Mouse (Mus musculus) midbrain, embryonic 13.5 days (tissue): ENCODE data around the gene Elovl7. TPM values are rescaled to one million over a fixed set of nuclear protein-coding genes. Genes with fewer than 3 reads are reported as not detected.

Experiments
- ATAC-seq: fragments of 200-750 bp; cut with Nextera tagmentation; 2 replicates; pipeline ENCODE4 v1.8.0; 2017; ENCODE audit warnings: mild to moderate bottlenecking, moderate TSS enrichment, moderate library complexity
- H3K27ac ChIP-seq: fragments of 300-500 bp; sonication (generic); 2 replicates; pipeline ENCODE4 v1.5.1; 2015; ENCODE audit warnings: inconsistent platforms, mild to moderate bottlenecking, moderate library complexity
- H3K27me3 ChIP-seq: fragments of 300-500 bp; sonication (generic); 2 replicates; pipeline ENCODE4 v1.6.1; 2015; ENCODE audit warnings: mild to moderate bottlenecking, inconsistent platforms
- H3K36me3 ChIP-seq: fragments of 300-500 bp; sonication (generic); 2 replicates; pipeline ENCODE4 v1.6.1; 2015; ENCODE audit warnings: mild to moderate bottlenecking, inconsistent platforms
- H3K4me1 ChIP-seq: fragments of 300-500 bp; sonication (generic); replicated peaks from 2 replicates; pipeline ENCODE4 v1.6.1; 2015; ENCODE audit warnings: inconsistent platforms
- H3K4me2 ChIP-seq: fragments of 300-500 bp; sonication (generic); replicated peaks from 2 replicates; pipeline ENCODE4 v1.6.1; 2015; ENCODE audit warnings: moderate library complexity, mild to moderate bottlenecking, inconsistent platforms
- H3K4me3 ChIP-seq: fragments of 300-500 bp; sonication (generic); replicated peaks from 2 replicates; pipeline ENCODE4 v1.5.1; 2015; ENCODE audit warnings: mild to moderate bottlenecking, inconsistent platforms
- H3K9ac ChIP-seq: fragments of 300-500 bp; sonication (generic); replicated peaks from 2 replicates; pipeline ENCODE4 v1.6.1; 2015; ENCODE audit warnings: mild to moderate bottlenecking, inconsistent platforms
- H3K9me3 ChIP-seq: fragments of 300-500 bp; sonication (generic); 2 replicates; pipeline ENCODE4 v1.6.1; 2016; ENCODE audit warnings: mild to moderate bottlenecking, inconsistent platforms
- WGBS: fragments of 180-500 bp; shearing (Covaris S2); methylation state at CpG from one replicate; pipeline ENCODE4 v1.1.7; 2015; 5-methylcytosine and 5-hydroxymethylcytosine counted together
- polyA plus RNA-seq: library from polyadenylated mRNA; unstranded; fragments of >200 nt; fragmentation: Nextera tagmentation; extraction: Ambion mirVana; gene quantifications from 2 replicates; pipeline ENCODE4 v1.2.1, GENCODE M21; 2015

Elovl7 gene
- 0.74 and 0.99 TPM in 2 replicates for polyA plus RNA-seq

DNA sequence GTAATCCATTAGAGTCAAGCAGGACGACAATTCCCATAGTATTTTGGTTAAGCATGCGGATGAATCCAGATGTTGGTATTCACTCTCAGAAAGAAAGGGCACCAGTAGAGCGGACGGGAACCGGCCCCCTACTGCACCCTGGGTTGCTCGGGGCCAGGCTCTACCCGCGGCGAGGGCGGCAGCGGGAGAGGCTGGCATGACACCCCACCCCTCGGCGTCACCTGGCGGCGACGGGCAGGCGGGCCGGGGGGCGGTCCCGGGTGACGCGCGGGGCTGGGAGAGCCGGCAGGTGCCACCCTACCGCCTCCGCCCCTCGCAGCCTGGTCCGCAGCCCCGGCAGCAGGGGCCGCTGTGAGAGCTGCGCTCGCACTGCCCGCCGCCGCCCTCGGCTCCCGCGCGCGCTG, at the start of gene Elovl7:
Elovl7 (plus strand) TSS at position 324 of the 404 bp plus-strand sequence.
- Histone ChIP-seq H3K36me3 (no peaks in the 10 kb centered on the region), H3K4me2 (peak within 1 kb of the TSS; percentile 99), H3K9ac (peak within 1 kb of the TSS; percentile 78), H3K27me3 (peaks cover 52% of the 10 kb centered on the region), H3K4me3 (peak within 1 kb of the TSS; percentile 81), H3K27ac (no peak within 1 kb of the TSS), H3K9me3 (no peaks in the 10 kb centered on the region), H3K4me1 (peaks cover 17% of the 10 kb centered on the region)
- peak; percentile 95 for ATAC-seq
- under 1% methylated on average over 37 of the region's 40 CpGs for WGBS

DNA sequence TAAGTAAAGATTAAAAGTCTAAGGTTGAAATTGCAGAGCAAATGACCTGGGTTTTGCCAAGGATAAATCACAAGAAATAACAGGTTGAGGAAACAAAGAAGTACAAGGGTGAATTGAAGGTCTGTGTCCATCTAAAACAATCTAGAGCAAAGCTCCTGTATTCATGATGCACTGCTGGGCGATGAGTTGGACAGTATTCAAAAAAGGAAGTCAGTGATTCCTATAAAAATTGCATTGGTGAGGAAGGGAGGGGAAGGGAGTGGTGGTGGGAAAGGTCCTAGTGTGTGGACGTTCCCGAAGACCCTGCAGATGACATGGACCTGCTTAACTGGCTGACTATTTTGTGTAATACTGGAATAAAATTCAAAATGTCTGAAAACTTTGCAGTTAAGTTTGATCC, 49.6 kb upstream of the Elovl7 start:
- Histone ChIP-seq H3K9me3 (no peaks in the 10 kb centered on the region), H3K9ac (no peak overlapping the region), H3K4me3 (no peak overlapping the region), H3K4me2 (no peak overlapping the region), H3K4me1 (peaks cover 3% of the 10 kb centered on the region), H3K36me3 (peaks cover 17% of the 10 kb centered on the region; the same call in 1 of the 2 replicates), H3K27ac (no peak overlapping the region), H3K27me3 (no peaks in the 10 kb centered on the region)
- WGBS = 92% methylated on average over 3 of the region's 3 CpGs
- ATAC-seq = no peak

DNA sequence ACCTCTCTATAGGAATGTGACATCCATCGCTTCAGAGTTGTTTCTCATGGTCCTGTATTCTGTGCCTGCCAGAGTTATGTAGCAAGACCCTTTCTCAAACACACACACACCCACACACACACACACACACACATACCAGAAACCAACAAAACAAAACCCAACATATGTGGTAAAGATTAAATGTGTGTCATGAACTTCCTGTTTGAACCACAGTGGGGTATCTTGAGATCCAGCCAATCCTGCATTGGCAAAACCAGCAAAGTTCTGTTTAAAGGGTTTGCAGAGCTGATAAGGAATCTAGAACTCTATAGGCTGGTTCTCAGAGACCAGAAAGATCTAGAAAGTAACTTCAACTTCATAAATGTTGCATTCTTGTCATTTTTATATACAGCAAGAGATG, 44.2 kb upstream of the Elovl7 start:
- no peak overlapping the region for H3K4me3 ChIP-seq
- H3K36me3 ChIP-seq = peaks cover 46% of the 10 kb centered on the region
- H3K9me3 ChIP-seq = no peaks in the 10 kb centered on the region
- H3K9ac ChIP-seq = no peak overlapping the region
- no peaks in the 10 kb centered on the region for H3K4me1 ChIP-seq
- H3K27me3 ChIP-seq = no peaks in the 10 kb centered on the region
- no peak overlapping the region for H3K27ac ChIP-seq
- no peak overlapping the region for H3K4me2 ChIP-seq
- no peak for ATAC-seq
- 96% methylated on average over 1 of the region's 1 CpGs for WGBS

DNA sequence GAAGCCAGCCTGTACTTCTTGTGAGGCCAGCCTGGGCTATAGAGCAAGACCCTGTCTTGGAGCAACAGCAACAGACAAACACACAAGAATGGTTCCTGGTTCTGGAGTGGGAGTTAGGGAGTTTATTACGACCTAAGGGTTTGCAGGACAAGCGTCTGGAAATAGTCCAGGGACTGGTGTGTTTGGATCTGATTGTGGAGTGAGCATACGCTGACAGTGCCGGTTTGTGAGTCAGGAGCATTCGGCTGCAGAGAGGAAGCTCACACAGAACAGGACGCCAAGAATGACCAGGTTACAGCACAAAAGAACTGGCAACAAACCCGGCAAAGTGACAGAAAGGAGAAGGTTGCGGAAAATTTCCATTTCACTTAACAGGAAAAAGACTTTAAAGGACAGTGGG, 43.7 kb upstream of the Elovl7 start:
- H3K36me3 ChIP-seq = peaks cover 48% of the 10 kb centered on the region
- no peak for ATAC-seq
- H3K27ac ChIP-seq = no peak overlapping the region
- H3K4me1 ChIP-seq = no peaks in the 10 kb centered on the region
- H3K9ac ChIP-seq = no peak overlapping the region
- H3K4me2 ChIP-seq = no peak overlapping the region
- no peak overlapping the region for H3K4me3 ChIP-seq
- 92% methylated on average over 8 of the region's 8 CpGs for WGBS
- H3K9me3 ChIP-seq = no peaks in the 10 kb centered on the region
- no peaks in the 10 kb centered on the region for H3K27me3 ChIP-seq

DNA sequence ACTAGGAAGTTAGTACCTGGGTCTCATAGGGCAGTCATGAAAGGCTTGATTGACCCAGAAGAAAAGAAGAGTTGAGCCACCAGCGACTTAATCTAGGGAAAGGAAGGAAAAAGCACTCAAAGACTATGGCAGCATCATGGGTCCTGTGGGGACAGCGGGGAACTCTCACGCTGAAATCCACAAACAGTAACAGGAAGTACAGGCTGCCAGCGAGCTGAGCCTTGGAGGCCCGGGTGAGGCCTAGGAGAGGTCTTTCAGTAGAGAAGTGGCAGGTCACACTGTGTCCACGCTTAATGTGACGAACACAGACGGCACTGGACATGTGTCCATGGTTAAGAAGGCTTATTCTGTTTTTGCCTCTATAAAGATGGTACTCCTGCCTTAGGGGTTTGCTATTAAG, 34.6 kb upstream of the Elovl7 start:
- H3K9ac ChIP-seq = no peak overlapping the region
- H3K36me3 ChIP-seq = peaks cover 62% of the 10 kb centered on the region
- H3K4me1 ChIP-seq = no peaks in the 10 kb centered on the region
- no peak for ATAC-seq
- H3K27ac ChIP-seq = no peak overlapping the region
- WGBS = 91% methylated on average over 8 of the region's 8 CpGs
- no peak overlapping the region for H3K4me2 ChIP-seq
- H3K9me3 ChIP-seq = no peaks in the 10 kb centered on the region
- H3K4me3 ChIP-seq = no peak overlapping the region
- no peaks in the 10 kb centered on the region for H3K27me3 ChIP-seq

DNA sequence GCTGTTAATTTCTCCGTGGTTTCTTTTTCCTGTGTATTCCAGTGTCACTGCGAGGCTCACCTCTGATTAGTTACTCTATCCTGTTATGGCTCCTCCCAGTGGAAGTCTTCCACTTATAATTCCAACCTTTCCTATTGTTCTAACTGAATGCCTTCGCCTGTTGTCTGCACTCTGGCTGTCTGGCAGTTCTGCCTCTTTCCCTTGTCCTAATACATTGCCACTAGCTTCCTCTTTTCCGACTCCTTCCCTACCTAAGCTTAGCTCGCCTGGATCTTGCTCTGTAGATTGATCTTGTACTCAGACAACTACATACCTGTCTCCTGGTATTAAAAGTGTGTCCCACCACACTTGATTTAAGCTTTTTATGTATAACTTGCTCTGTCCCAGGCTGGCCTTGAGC, 33.4 kb upstream of the Elovl7 start:
- 94% methylated on average over 5 of the region's 5 CpGs for WGBS
- H3K27me3 ChIP-seq = no peaks in the 10 kb centered on the region
- H3K27ac ChIP-seq = no peak overlapping the region
- no peaks in the 10 kb centered on the region for H3K9me3 ChIP-seq
- ATAC-seq = no peak
- peaks cover 67% of the 10 kb centered on the region for H3K36me3 ChIP-seq
- H3K9ac ChIP-seq = no peak overlapping the region
- no peak overlapping the region for H3K4me2 ChIP-seq
- no peak overlapping the region for H3K4me3 ChIP-seq
- H3K4me1 ChIP-seq = no peaks in the 10 kb centered on the region

DNA sequence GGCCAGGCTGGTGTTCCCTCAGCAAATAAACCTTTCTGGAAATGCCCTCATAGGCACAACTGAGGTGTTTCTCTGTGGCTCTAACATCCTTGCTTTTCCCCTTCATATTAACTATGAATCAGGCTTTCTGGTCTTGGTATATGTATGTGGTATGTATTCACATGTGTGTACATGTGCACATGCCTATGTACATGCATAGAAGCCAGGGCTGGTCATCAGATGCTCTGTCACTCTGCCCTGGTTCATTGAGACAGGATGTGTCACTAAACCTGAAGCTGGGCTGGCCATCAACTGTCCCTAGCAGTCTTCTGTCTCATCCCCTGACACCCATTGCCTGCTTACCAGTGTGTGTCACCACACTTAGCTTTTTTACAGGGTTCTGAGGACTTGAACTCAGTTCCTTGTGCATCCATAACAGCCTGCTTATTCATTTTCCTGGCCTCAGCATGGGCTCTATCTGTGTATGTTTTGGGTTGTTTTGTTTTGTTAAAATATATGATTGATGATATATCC, 29.4 kb upstream of the Elovl7 start:
- no peaks in the 10 kb centered on the region for H3K9me3 ChIP-seq
- H3K27me3 ChIP-seq = no peaks in the 10 kb centered on the region
- no peak overlapping the region for H3K4me3 ChIP-seq
- no peak overlapping the region for H3K4me2 ChIP-seq
- no peak overlapping the region for H3K27ac ChIP-seq
- no peak for ATAC-seq
- peaks cover 58% of the 10 kb centered on the region for H3K36me3 ChIP-seq
- H3K4me1 ChIP-seq = no peaks in the 10 kb centered on the region
- H3K9ac ChIP-seq = no peak overlapping the region

DNA sequence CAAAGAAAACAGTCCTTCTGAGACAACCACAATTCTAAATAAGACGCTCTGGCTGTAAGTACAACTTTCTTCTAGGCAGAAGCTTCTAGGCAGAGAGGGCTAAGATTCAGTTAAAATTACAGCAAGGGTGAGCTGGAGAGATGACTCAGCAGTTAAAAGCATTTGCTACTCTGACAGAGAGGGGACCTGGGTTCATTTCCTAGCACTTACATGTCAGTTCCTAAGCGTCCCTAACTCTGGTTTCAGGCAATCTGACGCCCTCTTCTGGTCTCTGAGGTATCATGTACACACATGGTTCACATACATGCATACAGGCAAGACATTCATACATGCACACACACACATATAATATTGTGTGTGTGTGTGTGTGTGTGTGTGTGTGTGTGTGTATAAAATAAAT, 28.7 kb upstream of the Elovl7 start:
- ATAC-seq = no peak
- WGBS = 89% methylated on average over 3 of the region's 3 CpGs
- peaks cover 55% of the 10 kb centered on the region for H3K36me3 ChIP-seq

DNA sequence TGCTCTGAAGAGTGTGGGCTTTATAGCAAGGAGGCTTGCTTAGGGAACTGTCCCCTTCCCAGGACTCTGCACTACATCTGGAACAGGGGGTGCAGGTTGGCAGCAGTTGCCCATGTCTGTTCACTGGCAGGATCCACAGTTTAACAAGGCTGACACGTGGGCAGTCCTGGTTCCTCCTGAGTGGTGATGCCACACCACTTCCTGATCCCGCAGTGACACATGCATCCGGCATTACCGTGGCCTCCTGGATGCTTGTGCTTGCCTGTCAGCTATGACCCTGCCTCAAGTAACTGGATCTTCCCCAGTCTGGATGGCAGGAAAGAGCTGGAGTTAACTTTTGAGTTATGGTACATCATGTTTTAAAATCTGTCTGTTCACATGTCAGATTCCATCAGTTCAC, 26.2 kb upstream of the Elovl7 start:
- Histone ChIP-seq H3K4me2 (no peak overlapping the region), H3K9me3 (no peaks in the 10 kb centered on the region), H3K27me3 (no peaks in the 10 kb centered on the region), H3K9ac (no peak overlapping the region), H3K4me3 (no peak overlapping the region), H3K27ac (no peak overlapping the region), H3K36me3 (peaks cover 36% of the 10 kb centered on the region), H3K4me1 (no peaks in the 10 kb centered on the region)
- ATAC-seq = no peak
- 93% methylated on average over 4 of the region's 4 CpGs for WGBS

More for the DNA sequence above, 28.7 kb upstream of the Elovl7 start:
- Histone ChIP-seq H3K4me3 (no peak overlapping the region), H3K9ac (no peak overlapping the region), H3K4me2 (no peak overlapping the region), H3K27ac (no peak overlapping the region), H3K9me3 (no peaks in the 10 kb centered on the region), H3K4me1 (no peaks in the 10 kb centered on the region), H3K27me3 (no peaks in the 10 kb centered on the region)

DNA sequence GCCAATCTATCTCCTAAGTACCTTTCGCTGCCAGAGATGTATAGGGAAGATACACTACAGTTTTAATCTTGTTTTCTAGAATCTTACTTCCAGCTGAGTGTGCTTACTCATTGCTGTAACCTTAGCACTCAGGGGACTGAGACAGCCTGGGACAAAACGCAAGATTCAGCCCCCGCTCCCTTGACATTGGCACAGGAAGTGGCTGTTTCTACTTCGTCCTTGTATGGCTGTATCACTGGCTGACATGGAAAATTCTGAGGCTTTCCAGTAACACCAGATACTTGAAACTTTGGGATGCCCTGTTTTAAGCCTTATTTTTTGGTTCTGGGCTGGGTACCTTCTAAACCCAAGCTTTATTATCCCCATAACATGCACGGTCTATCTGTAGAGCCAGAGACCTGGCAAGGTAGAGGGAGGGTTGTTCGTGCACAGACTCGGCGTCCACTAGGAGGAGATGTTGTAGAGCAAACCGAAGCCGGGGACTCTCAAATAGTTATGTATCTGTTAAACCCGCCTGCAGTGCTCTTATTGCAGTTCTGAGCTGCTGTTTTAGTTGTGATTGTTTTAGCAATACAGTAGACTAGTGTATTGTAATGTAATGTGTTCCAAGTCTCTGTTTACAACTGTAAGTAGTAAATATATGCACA, 23.0 kb upstream of the Elovl7 start:
- H3K9ac ChIP-seq = no peak overlapping the region
- 67% methylated on average over 11 of the region's 11 CpGs for WGBS

DNA sequence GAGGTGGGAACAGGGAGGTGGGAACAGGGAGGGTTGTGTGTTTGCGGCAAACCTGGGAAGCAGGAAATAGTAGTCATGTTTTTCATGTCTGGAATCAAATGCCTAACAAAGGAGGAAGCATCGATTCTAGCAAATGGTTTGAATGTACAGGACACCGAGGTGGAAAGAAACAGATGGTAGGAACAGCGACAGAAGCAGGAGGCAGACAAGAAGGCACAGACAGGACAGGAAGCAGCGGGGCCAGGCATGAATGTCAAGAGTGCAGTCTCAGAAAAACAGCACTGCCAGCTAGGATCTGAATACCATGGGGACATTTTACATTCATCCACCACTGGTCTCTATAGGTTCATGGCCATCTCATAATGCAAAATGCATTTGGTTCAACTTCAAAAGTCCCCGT, 18.7 kb upstream of the Elovl7 start:
- Histone ChIP-seq H3K9me3 (no peaks in the 10 kb centered on the region), H3K9ac (no peak overlapping the region), H3K36me3 (peaks cover 24% of the 10 kb centered on the region), H3K4me3 (no peak overlapping the region), H3K27ac (no peak overlapping the region), H3K27me3 (no peaks in the 10 kb centered on the region), H3K4me1 (no peaks in the 10 kb centered on the region), H3K4me2 (no peak overlapping the region)
- WGBS = 97% methylated on average over 6 of the region's 6 CpGs
- ATAC-seq = no peak

More for the DNA sequence above, 23.0 kb upstream of the Elovl7 start:
- Histone ChIP-seq H3K9me3 (no peaks in the 10 kb centered on the region), H3K36me3 (peaks cover 32% of the 10 kb centered on the region), H3K27ac (no peak overlapping the region), H3K4me3 (no peak overlapping the region), H3K4me2 (no peak overlapping the region), H3K4me1 (no peaks in the 10 kb centered on the region), H3K27me3 (no peaks in the 10 kb centered on the region)
- no peak for ATAC-seq

DNA sequence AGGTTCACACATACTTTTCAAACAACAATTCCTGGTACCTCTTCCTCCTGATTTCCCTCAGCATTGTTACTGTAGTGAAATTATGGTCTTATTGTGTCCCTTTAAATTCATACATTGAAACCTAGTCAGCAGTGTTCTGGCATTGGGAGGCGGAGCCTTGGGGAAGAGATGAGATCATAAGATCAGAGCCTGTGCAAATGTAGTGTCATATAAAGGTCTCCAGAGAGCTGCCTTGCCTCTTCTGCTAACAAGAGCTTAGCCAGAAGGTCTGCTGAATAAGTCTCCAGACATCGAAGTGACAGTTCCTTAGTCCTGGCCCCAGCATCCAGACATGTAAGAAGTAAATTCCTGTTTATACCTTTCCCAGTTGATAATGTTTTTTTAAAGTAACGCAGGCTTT, 9.3 kb upstream of the Elovl7 start:
- H3K4me1 ChIP-seq = no peaks in the 10 kb centered on the region

DNA sequence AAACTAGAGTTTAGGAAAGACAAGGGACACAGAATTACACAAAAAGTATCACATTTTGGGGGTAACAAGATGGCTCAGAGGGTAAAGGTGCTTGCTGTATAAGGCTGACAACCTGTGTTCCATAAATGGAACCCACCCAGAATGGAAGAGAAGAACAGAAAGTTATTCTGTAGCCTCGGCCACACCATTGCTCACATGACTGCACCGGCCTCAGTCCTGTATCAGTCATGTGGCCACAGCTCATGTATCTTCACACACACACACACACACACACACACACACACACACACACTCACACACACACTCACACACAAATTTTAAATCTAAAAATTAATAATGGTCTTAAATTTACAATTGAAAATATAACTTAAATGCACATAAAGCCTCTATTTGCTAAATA, 6.8 kb upstream of the Elovl7 start:
- Histone ChIP-seq H3K9ac (no peak overlapping the region), H3K9me3 (no peaks in the 10 kb centered on the region), H3K4me3 (no peak overlapping the region), H3K27me3 (peaks cover 11% of the 10 kb centered on the region; the same call in 1 of the 2 replicates), H3K36me3 (no peaks in the 10 kb centered on the region), H3K4me1 (no peaks in the 10 kb centered on the region), H3K27ac (no peak overlapping the region), H3K4me2 (no peak overlapping the region)
- 86% methylated on average over 2 of the region's 2 CpGs for WGBS
- no peak for ATAC-seq

More for the DNA sequence above, 9.3 kb upstream of the Elovl7 start:
- Histone ChIP-seq H3K36me3 (no peaks in the 10 kb centered on the region), H3K27ac (no peak overlapping the region), H3K27me3 (no peaks in the 10 kb centered on the region), H3K9ac (no peak overlapping the region), H3K4me3 (no peak overlapping the region), H3K4me2 (no peak overlapping the region), H3K9me3 (no peaks in the 10 kb centered on the region)
- 90% methylated on average over 3 of the region's 3 CpGs for WGBS
- no peak for ATAC-seq
